Mouse (Mus musculus): ENCODE data around the gene Fmo2. TPM values are rescaled to one million over a fixed set of nuclear protein-coding genes. Genes with fewer than 3 reads are reported as not detected.

Gene Fmo2
- polyA plus RNA-seq (2014; fragmentation: Nextera tagmentation; extraction: Ambion mirVana): 3.5 and 5.2 TPM in 2 replicates

- DNase-seq (ENCODE audit: low spot score) (peak; percentile 61), ATAC-seq (ENCODE audit: low read depth) (peak; percentile 64; the same call in 1 of the 2 replicates)
- H3K27ac ChIP-seq (replicated peaks; ENCODE audit: low read depth, low read length): no peak within 1 kb of the TSS
- H3K4me1 ChIP-seq (ENCODE audit: control insufficient read depth, insufficient read depth, low read length): no peaks in the 10 kb centered on the region
- no peak within 1 kb of the TSS for H3K4me3 ChIP-seq (ENCODE audit: low read depth, low read length)
- H3K27me3 ChIP-seq (replicated peaks; ENCODE audit: control insufficient read depth, insufficient read depth, low read length): no peaks in the 10 kb centered on the region
- WGBS: 65% methylated on average over 14 of the region's 14 CpGs
- H3K4me2 ChIP-seq (ENCODE audit: low read depth, low read length): no peak within 1 kb of the TSS
- no peak within 1 kb of the TSS for H3K9ac ChIP-seq (ENCODE audit: low read depth, low read length)
- no peaks in the 10 kb centered on the region for H3K9me3 ChIP-seq (ENCODE audit: control insufficient read depth, low read length)
- H3K36me3 ChIP-seq (ENCODE audit: control insufficient read depth, insufficient read depth, low read length): no peaks in the 10 kb centered on the region
These were observed at the start of gene Fmo2 for GRCm38 (mm10) chr1:162897838-162898811. Gene Fmo2 (minus strand): TSS chr1:162898726.

DNA sequence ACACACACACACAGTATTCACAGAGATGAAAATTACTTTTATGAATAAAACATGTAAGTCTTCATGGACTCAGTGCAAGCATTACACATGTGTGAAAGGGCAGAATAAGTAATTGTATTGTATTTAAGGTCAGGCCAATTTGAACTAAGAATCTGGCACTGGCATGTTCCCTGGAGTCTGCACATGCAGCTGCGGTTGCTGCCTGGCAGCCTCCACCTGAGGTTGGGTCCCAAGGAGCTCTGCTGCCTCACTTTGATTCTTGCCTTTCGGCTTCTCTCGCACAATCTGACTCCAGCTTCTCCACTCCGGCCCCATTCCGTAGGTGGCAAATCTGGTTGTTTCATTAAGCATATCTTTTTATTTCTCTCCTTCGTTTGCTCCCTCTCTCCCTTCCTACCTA is 49.4 kb upstream of the Fmo2 start:
- no peak overlapping the region for H3K4me3 ChIP-seq (ENCODE audit: low read depth, low read length)
- no peaks in the 10 kb centered on the region for H3K9me3 ChIP-seq (ENCODE audit: control insufficient read depth, low read length)
- 76% methylated on average over 6 of the region's 6 CpGs for WGBS
- no peaks in the 10 kb centered on the region for H3K36me3 ChIP-seq (ENCODE audit: control insufficient read depth, insufficient read depth, low read length)
- H3K4me1 ChIP-seq (ENCODE audit: control insufficient read depth, insufficient read depth, low read length): 0 out of 2 replicates have a peak, but pooled peaks cover 8% of the 10 kb centered on the region
- ATAC-seq (ENCODE audit: low read depth) (no peak), DNase-seq (ENCODE audit: low spot score) (no peak)
- no peaks in the 10 kb centered on the region for H3K27me3 ChIP-seq (replicated peaks; ENCODE audit: control insufficient read depth, insufficient read depth, low read length)
- no peak overlapping the region for H3K9ac ChIP-seq (ENCODE audit: low read depth, low read length)
- no peak overlapping the region for H3K27ac ChIP-seq (replicated peaks; ENCODE audit: low read depth, low read length)
- no peak overlapping the region for H3K4me2 ChIP-seq (ENCODE audit: low read depth, low read length)

DNA sequence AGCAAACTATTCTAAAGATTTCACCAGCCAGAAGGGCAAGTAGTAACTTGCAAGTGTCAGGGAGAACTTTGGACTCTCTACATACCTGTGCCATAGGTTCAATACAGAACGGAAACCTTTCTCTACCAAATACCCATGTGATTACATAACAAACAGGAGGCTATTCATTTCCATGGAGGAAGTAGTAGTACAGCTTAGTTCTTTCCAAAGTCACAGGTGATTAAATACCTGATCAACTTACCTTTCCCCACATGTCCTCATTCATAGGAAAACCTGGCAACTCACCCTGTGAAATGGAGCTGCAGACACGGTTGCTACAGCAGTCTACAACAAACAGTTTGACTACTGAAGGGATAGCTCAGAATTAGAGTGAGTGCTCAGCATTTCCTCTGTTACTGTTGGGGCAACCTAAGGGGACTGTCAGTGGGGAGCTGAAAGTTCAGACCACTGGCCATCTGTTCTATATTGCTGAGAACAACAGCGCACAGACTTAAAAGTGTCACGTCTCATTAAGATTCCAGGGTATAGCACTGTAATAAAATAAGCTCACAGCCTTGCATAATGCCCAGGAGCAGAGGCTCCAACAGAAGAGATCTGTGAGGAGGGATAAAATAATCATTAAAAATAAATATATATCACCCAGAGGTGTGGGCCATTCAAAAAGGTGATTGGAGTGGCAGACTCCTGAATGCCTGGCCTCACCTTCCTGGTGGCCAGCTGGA is 48.5 kb upstream of the Fmo2 start:
- Histone ChIP-seq H3K4me1 (ENCODE audit: control insufficient read depth, insufficient read depth, low read length) (0 out of 2 replicates have a peak, but pooled peaks cover 8% of the 10 kb centered on the region), H3K4me3 (ENCODE audit: low read depth, low read length) (no peak overlapping the region), H3K27ac (replicated peaks; ENCODE audit: low read depth, low read length) (no peak overlapping the region), H3K36me3 (ENCODE audit: control insufficient read depth, insufficient read depth, low read length) (no peaks in the 10 kb centered on the region), H3K9me3 (ENCODE audit: control insufficient read depth, low read length) (no peaks in the 10 kb centered on the region), H3K4me2 (ENCODE audit: low read depth, low read length) (no peak overlapping the region), H3K27me3 (replicated peaks; ENCODE audit: control insufficient read depth, insufficient read depth, low read length) (no peaks in the 10 kb centered on the region), H3K9ac (ENCODE audit: low read depth, low read length) (no peak overlapping the region)
- ATAC-seq (ENCODE audit: low read depth): peak; percentile 83; the same call in 1 of the 2 replicates
- DNase-seq (ENCODE audit: low spot score): peak; percentile 54
- WGBS: 43% methylated on average over 4 of the region's 4 CpGs

- no peak overlapping the region for H3K4me2 ChIP-seq (ENCODE audit: low read depth, low read length)
- no peaks in the 10 kb centered on the region for H3K27me3 ChIP-seq (replicated peaks; ENCODE audit: control insufficient read depth, insufficient read depth, low read length)
- H3K4me3 ChIP-seq (ENCODE audit: low read depth, low read length): no peak overlapping the region
- 33% methylated on average over 6 of the region's 6 CpGs for WGBS
- DNase-seq (ENCODE audit: low spot score) (peak; percentile 16), ATAC-seq (ENCODE audit: low read depth) (no peak)
- no peaks in the 10 kb centered on the region for H3K9me3 ChIP-seq (ENCODE audit: control insufficient read depth, low read length)
- H3K9ac ChIP-seq (ENCODE audit: low read depth, low read length): no peak overlapping the region
- no peak overlapping the region for H3K27ac ChIP-seq (replicated peaks; ENCODE audit: low read depth, low read length)
- H3K36me3 ChIP-seq (ENCODE audit: control insufficient read depth, insufficient read depth, low read length): no peaks in the 10 kb centered on the region
- 0 out of 2 replicates have a peak, but pooled peaks cover 8% of the 10 kb centered on the region for H3K4me1 ChIP-seq (ENCODE audit: control insufficient read depth, insufficient read depth, low read length)
These were observed 45.2 kb upstream of the Fmo2 start for GRCm38 (mm10) chr1:162943700-162944099.

GRCm38 (mm10) chr1:162938696-162939351 is 40.3 kb upstream of the Fmo2 start:
- ATAC-seq (ENCODE audit: low read depth): peak; percentile 79; the same call in 1 of the 2 replicates
- DNase-seq (ENCODE audit: low spot score): peak; percentile 68
- WGBS: 72% methylated on average over 4 of the region's 4 CpGs

GRCm38 (mm10) chr1:162937970-162938695 is 39.6 kb upstream of the Fmo2 start:
- ATAC-seq (ENCODE audit: low read depth): peak; percentile 34; the same call in 1 of the 2 replicates

More at GRCm38 (mm10) chr1:162938696-162939351, 40.3 kb upstream of the Fmo2 start:
- no peak overlapping the region for H3K9ac ChIP-seq (ENCODE audit: low read depth, low read length)
- peaks cover 7% of the 10 kb centered on the region for H3K4me1 ChIP-seq (ENCODE audit: control insufficient read depth, insufficient read depth, low read length)
- H3K4me3 ChIP-seq (ENCODE audit: low read depth, low read length): no peak overlapping the region
- 0 out of 2 replicates have a peak overlapping the region, but pooled peaks have one; percentile 19 for H3K27ac ChIP-seq (replicated peaks; ENCODE audit: low read depth, low read length)
- H3K36me3 ChIP-seq (ENCODE audit: control insufficient read depth, insufficient read depth, low read length): no peaks in the 10 kb centered on the region
- H3K4me2 ChIP-seq (ENCODE audit: low read depth, low read length): no peak overlapping the region
- no peaks in the 10 kb centered on the region for H3K9me3 ChIP-seq (ENCODE audit: control insufficient read depth, low read length)
- H3K27me3 ChIP-seq (replicated peaks; ENCODE audit: control insufficient read depth, insufficient read depth, low read length): no peaks in the 10 kb centered on the region

GRCm38 (mm10) chr1:162937415-162937814 is 38.9 kb upstream of the Fmo2 start, which contains the start of gene Fmo6:
Gene Fmo6 (minus strand): TSS chr1:162937515.
- H3K4me2 ChIP-seq (ENCODE audit: low read depth, low read length): no peak within 1 kb of the TSS
- no peak for ATAC-seq (ENCODE audit: low read depth)
- no peak within 1 kb of the TSS for H3K9ac ChIP-seq (ENCODE audit: low read depth, low read length)
- H3K9me3 ChIP-seq (ENCODE audit: control insufficient read depth, low read length): no peaks in the 10 kb centered on the region
- no peaks in the 10 kb centered on the region for H3K27me3 ChIP-seq (replicated peaks; ENCODE audit: control insufficient read depth, insufficient read depth, low read length)
- 81% methylated on average over 6 of the region's 6 CpGs for WGBS
- H3K4me3 ChIP-seq (ENCODE audit: low read depth, low read length): no peak within 1 kb of the TSS
- no peak for DNase-seq (ENCODE audit: low spot score)
- no peaks in the 10 kb centered on the region for H3K36me3 ChIP-seq (ENCODE audit: control insufficient read depth, insufficient read depth, low read length)
- peaks cover 7% of the 10 kb centered on the region for H3K4me1 ChIP-seq (ENCODE audit: control insufficient read depth, insufficient read depth, low read length)
- peak within 1 kb of the TSS; percentile 19; the same call in 1 of the 2 replicates for H3K27ac ChIP-seq (replicated peaks; ENCODE audit: low read depth, low read length)

More at GRCm38 (mm10) chr1:162937970-162938695, 39.6 kb upstream of the Fmo2 start:
- H3K4me3 ChIP-seq (ENCODE audit: low read depth, low read length): no peak overlapping the region
- no peaks in the 10 kb centered on the region for H3K27me3 ChIP-seq (replicated peaks; ENCODE audit: control insufficient read depth, insufficient read depth, low read length)
- H3K36me3 ChIP-seq (ENCODE audit: control insufficient read depth, insufficient read depth, low read length): no peaks in the 10 kb centered on the region
- peaks cover 7% of the 10 kb centered on the region for H3K4me1 ChIP-seq (ENCODE audit: control insufficient read depth, insufficient read depth, low read length)
- H3K27ac ChIP-seq (replicated peaks; ENCODE audit: low read depth, low read length): peak overlapping the region; percentile 19; the same call in 1 of the 2 replicates
- H3K9ac ChIP-seq (ENCODE audit: low read depth, low read length): no peak overlapping the region
- H3K4me2 ChIP-seq (ENCODE audit: low read depth, low read length): no peak overlapping the region
- H3K9me3 ChIP-seq (ENCODE audit: control insufficient read depth, low read length): no peaks in the 10 kb centered on the region
- 60% methylated on average over 5 of the region's 5 CpGs for WGBS
- DNase-seq (ENCODE audit: low spot score): peak; percentile 55
